Mouse (Mus musculus): Measurements from ENCODE around the gene Rhox7a.
A peak's percentile ranks its signal among the peaks of the same experiment; 100 is the strongest.
"Not testable (repeated sequence)": the region's sequence is repeated elsewhere in the genome, so short reads cannot be mapped to it uniquely, and the experiment has no call there.

Gene Rhox7a

GRCm38 (mm10) chrX:37831386-37831785 lies at the start of gene Rhox7a:
Gene Rhox7a, plus strand, starts transcription at chrX:37831686.
- not testable (repeated sequence) for DNase-seq (ENCODE audit: low spot score in 2 of 2)

- DNase-seq (ENCODE audit: low spot score in 2 of 2), result no peak
Observed at GRCm38 (mm10) chrX:37807286-37808080, 24.0 kb upstream of the Rhox7a start.

GRCm38 (mm10) chrX:37809396-37809795 lies 22.1 kb upstream of the Rhox7a start:
- DNase-seq (ENCODE audit: low spot score in 2 of 2), result no peak

GRCm38 (mm10) chrX:37811179-37811578 lies 20.3 kb upstream of the Rhox7a start:
- DNase-seq (ENCODE audit: low spot score in 2 of 2), result peak in 1 of 2 experiments; percentile 18

GRCm38 (mm10) chrX:37815665-37816064 lies 15.8 kb upstream of the Rhox7a start:
- DNase-seq (ENCODE audit: low spot score in 2 of 2), result no peak

GRCm38 (mm10) chrX:37826610-37827009 lies 4.9 kb upstream of the Rhox7a start, which contains the start of gene Rhox6:
Gene Rhox6, plus strand, starts transcription at chrX:37826910.
- not testable (repeated sequence) for DNase-seq (ENCODE audit: low spot score in 2 of 2)

GRCm38 (mm10) chrX:37871641-37872040 lies 40.2 kb downstream of the Rhox7a start:
- DNase-seq (ENCODE audit: low spot score in 2 of 2), result no peak

- DNase-seq (ENCODE audit: low spot score in 2 of 2), result no peak
Observed at GRCm38 (mm10) chrX:37878844-37879243, 47.4 kb downstream of the Rhox7a start, which contains the start of gene Rhox8. Gene Rhox8, minus strand, starts transcription at chrX:37878944.

Measured in cerebellum, postnatal 4 days (tissue).